In genomic region chr17:8988119-8988807, GRCm38 (mm10) we compare ENCODE assay signal across 8 mouse cellular contexts. TPM values are rescaled to one million over a fixed set of nuclear protein-coding genes. Genes with fewer than 3 reads are reported as not detected.
DNase-seq lines count a peak whose midpoint lies in the region; ATAC-seq lines count a peak whose summit lies in the region.

1700010I14Rik (plus strand) TSS chr17:8988333.

- peaks cover 3% of the 10 kb centered on the region for H3K36me3 ChIP-seq in hindbrain, embryonic 13.5 days

- peak; percentile 92 for DNase-seq in NIH3T3 (ENCODE audit: low read depth)
- peak; percentile 64 for DNase-seq in cerebellum, adult 9-11 months
- peak; percentile 86 to 87 for DNase-seq in frontal cortex, postnatal 14 days (ENCODE audit: low spot score in 2 of 2)
- peak; percentile 91 to 92 for DNase-seq in layer of hippocampus, postnatal 14 days (ENCODE audit: low spot score in 2 of 2)
- DNase-seq in lung, postnatal 10 days, result peak; percentile 94
- DNase-seq in ovary, postnatal 36 days (ENCODE audit: low spot score), result peak; percentile 88
- peak; percentile 91 for DNase-seq in thymus, postnatal 14 days

- peak; percentile 58 for ATAC-seq in hindbrain, embryonic 13.5 days (ENCODE audit: low FRiP score)

- peak within 1 kb of the TSS; percentile 66 for H3K4me2 ChIP-seq in hindbrain, embryonic 13.5 days

- peak within 1 kb of the TSS; percentile 58 for H3K9ac ChIP-seq in hindbrain, embryonic 13.5 days

- peaks cover 32% of the 10 kb centered on the region for H3K4me1 ChIP-seq in hindbrain, embryonic 13.5 days (replicated peaks)

- peak within 1 kb of the TSS; percentile 43 for H3K4me3 ChIP-seq in hindbrain, embryonic 13.5 days

- WGBS in hindbrain, embryonic 13.5 days, result 10% methylated on average over 13 of the region's 13 CpGs

- H3K27ac ChIP-seq in hindbrain, embryonic 13.5 days, result 0 out of 2 replicates have a peak within 1 kb of the TSS, but pooled peaks have one; percentile 30

- H3K9me3 ChIP-seq in hindbrain, embryonic 13.5 days, result no peaks in the 10 kb centered on the region

- no peaks in the 10 kb centered on the region for H3K27me3 ChIP-seq in hindbrain, embryonic 13.5 days

RNA-seq across cellular contexts. Expression of gene 1700010I14Rik, which starts in this region (rescaled TPM):
- polyA plus RNA-seq in hindbrain, embryonic 13.5 days (2015; fragmentation: Nextera tagmentation; extraction: Ambion mirVana), result 2.5 and 3.3 TPM in 2 replicates
- 1 to 10 TPM; 1.5 to 2.5 TPM for total RNA-seq in layer of hippocampus, postnatal 14 days (2021)

Comparison
In these comparisons a context has a peak if more than half of its experiments do, and no peak if none do; other contexts are left out.
1. Peak in every context shown above with its lines: DNase-seq, ATAC-seq, H3K4me3 ChIP-seq and H3K27ac ChIP-seq.